Mouse (Mus musculus) lung, embryonic 14.5 days (tissue): ENCODE measurements around the gene Thsd4. TPM values are rescaled to one million over a fixed set of nuclear protein-coding genes. Genes with fewer than 3 reads are reported as not detected.

Experiments used
- ATAC-seq: fragments of 200-750 bp; cut with Nextera tagmentation; 2 replicates; pipeline ENCODE4 v1.8.0; 2017; ENCODE audit warnings: mild to moderate bottlenecking, moderate TSS enrichment, moderate library complexity; ENCODE audit not compliant: insufficient read depth
- DNase-seq: peaks from one replicate; pipeline ENCODE4 v3.0.0-alpha.2; 2015
- H3K27ac ChIP-seq: fragments of 300-500 bp; sonication (generic); 2 replicates; pipeline ENCODE4 v1.5.1; 2014; ENCODE audit warnings: low read depth, mild to moderate bottlenecking, moderate library complexity
- H3K27me3 ChIP-seq: fragments of 300-500 bp; sonication (generic); 2 replicates; pipeline ENCODE4 v1.6.1; 2014; ENCODE audit warnings: low read length, control low read depth; ENCODE audit not compliant: insufficient read depth
- H3K36me3 ChIP-seq: fragments of 300-500 bp; sonication (generic); 2 replicates; pipeline ENCODE4 v1.6.1; 2014; ENCODE audit warnings: control low read depth; ENCODE audit not compliant: insufficient read depth
- H3K4me1 ChIP-seq: fragments of 300-500 bp; sonication (generic); 2 replicates; pipeline ENCODE4 v1.6.1; 2014; ENCODE audit warnings: antibody characterized with exemption, control low read depth; ENCODE audit not compliant: insufficient read depth
- H3K4me2 ChIP-seq: fragments of 300-500 bp; sonication (generic); 2 replicates; pipeline ENCODE4 v1.6.1; 2014; ENCODE audit warnings: mild to moderate bottlenecking
- H3K4me3 ChIP-seq: fragments of 300-500 bp; sonication (generic); 2 replicates; pipeline ENCODE4 v1.5.1; 2014; ENCODE audit warnings: low read depth, low read length
- H3K9ac ChIP-seq: fragments of 300-500 bp; sonication (generic); 2 replicates; pipeline ENCODE4 v1.6.1; 2014
- H3K9me3 ChIP-seq: fragments of 300-500 bp; sonication (generic); 2 replicates; pipeline ENCODE4 v1.6.1; 2016; ENCODE audit warnings: low read depth, low read length, control low read depth
- CTCF ChIP-seq: IDR thresholded peaks from 2 replicates; pipeline ENCODE4 v1.5.1; 2016; ENCODE audit warnings: antibody characterized with exemption, low read depth
- WGBS: fragments of 180-500 bp; shearing (Covaris S2); extraction: QIAGEN DNeasy Blood & Tissue Kit; methylation state at CpG from one replicate; pipeline ENCODE4 v1.1.7; 2014; 5-methylcytosine and 5-hydroxymethylcytosine counted together
- polyA plus RNA-seq: library from polyadenylated mRNA; unstranded; fragments of >200 nt; fragmentation: Nextera tagmentation; extraction: Ambion mirVana; gene quantifications from 2 replicates; pipeline ENCODE4 v1.2.1, GENCODE M21; 2014

Thsd4 gene
- polyA plus RNA-seq, 1 experiment from 2014 or later: 18.5 TPM

DNA sequence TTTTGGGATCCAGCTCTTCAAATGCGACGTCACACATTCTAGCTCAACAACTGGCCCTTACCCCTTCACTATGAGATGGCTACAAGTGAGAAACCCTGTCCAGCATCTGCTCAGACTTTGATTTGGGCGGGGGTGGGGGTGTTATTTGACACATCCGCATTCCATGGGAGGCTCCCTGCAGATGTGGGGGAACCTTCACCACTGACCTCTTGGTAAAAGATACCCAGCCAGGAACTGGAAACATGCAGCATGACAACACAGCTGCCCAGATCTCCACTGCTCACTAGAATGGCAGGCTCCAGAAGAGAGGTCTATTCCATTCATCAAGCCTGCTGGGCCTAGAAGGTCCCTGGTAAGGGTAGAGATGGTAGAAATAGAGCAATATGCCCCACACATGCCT is 213.7 kb downstream of the Thsd4 start:
- Histone ChIP-seq H3K36me3 (no peaks in the 10 kb centered on the region), H3K4me3 (no peak overlapping the region), H3K27ac (no peak overlapping the region), H3K4me2 (no peak overlapping the region), H3K9me3 (no peaks in the 10 kb centered on the region), H3K4me1 (peaks cover 13% of the 10 kb centered on the region), H3K27me3 (no peaks in the 10 kb centered on the region), H3K9ac (no peak overlapping the region)
- 52% methylated on average over 4 of the region's 4 CpGs for WGBS
- ATAC-seq (no peak), DNase-seq (no peak)
- no peak for TF ChIP-seq CTCF

DNA sequence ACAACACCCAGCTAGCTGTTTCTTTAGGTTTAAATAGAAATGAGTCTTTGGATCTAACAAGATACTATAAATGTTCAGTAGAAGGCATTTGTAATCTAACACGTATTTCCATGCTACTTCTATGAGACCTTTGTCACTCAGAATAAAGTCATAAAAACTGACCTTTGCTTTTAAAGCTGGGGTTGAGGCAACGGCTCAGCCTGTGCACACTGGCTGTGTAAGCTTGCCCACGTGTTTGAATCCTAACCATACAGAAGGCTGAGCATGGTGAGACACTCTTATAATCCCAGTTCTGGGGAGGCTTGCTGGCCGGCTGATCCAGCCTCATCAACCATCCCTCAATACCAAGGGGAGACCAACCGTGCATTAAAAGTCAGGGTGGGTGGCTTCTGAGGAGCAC is 214.4 kb downstream of the Thsd4 start:
- no peak for TF ChIP-seq CTCF
- H3K27ac ChIP-seq: no peak overlapping the region

GRCm38 (mm10) chr9:60306241-60306640 is 215.6 kb downstream of the Thsd4 start:
- Histone ChIP-seq H3K4me3 (no peak overlapping the region), H3K4me1 (peaks cover 11% of the 10 kb centered on the region; the same call in 1 of the 2 replicates), H3K36me3 (no peaks in the 10 kb centered on the region), H3K9ac (no peak overlapping the region), H3K27me3 (no peaks in the 10 kb centered on the region), H3K4me2 (no peak overlapping the region), H3K9me3 (no peaks in the 10 kb centered on the region), H3K27ac (peak overlapping the region; percentile 13; the same call in 1 of the 2 replicates)
- TF ChIP-seq CTCF: no peak
- no peak for DNase-seq
- 60% methylated on average over 4 of the region's 4 CpGs for WGBS
- no peak for ATAC-seq

More for the DNA sequence above, 214.4 kb downstream of the Thsd4 start:
- WGBS: 65% methylated on average over 5 of the region's 5 CpGs
- no peaks in the 10 kb centered on the region for H3K27me3 ChIP-seq
- H3K36me3 ChIP-seq: no peaks in the 10 kb centered on the region
- ATAC-seq (no peak), DNase-seq (no peak)
- peaks cover 11% of the 10 kb centered on the region for H3K4me1 ChIP-seq
- H3K9me3 ChIP-seq: no peaks in the 10 kb centered on the region
- no peak overlapping the region for H3K9ac ChIP-seq
- no peak overlapping the region for H3K4me3 ChIP-seq
- H3K4me2 ChIP-seq: no peak overlapping the region

DNA sequence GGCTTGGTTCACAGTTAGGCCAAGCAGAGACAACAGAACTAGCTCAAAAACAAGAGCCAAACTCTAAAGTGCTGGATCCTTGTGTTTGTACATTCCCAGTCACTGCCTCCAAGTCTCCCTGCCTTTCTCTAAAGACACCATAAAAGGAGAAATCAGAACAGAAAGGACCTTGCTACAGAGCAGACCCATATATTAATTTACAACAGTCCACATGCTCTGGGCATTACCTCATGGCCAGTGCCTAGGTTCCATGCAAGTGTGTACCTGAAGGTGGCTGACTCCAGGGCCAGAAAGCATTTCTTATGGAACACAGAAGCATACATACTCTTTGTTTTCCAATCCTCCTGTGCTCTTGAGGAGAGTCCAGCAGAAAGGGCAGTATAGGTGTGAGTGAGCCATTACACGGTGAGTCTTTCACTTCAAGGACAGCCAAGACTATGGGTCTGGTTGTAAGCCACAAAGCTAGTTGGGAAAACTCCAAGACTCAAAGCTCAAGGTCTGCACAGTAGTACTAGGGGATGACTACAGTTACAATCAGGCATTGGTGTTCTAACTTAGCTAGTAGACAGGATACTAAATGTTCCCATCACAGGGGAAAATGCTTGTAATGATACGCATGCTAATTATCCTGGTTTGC is 216.5 kb downstream of the Thsd4 start:
- TF ChIP-seq CTCF: no peak
- Histone ChIP-seq H3K4me3 (no peak overlapping the region), H3K27ac (no peak overlapping the region), H3K4me2 (no peak overlapping the region), H3K9ac (no peak overlapping the region), H3K9me3 (peaks cover 6% of the 10 kb centered on the region), H3K27me3 (no peaks in the 10 kb centered on the region), H3K4me1 (peaks cover 10% of the 10 kb centered on the region; the same call in 1 of the 2 replicates), H3K36me3 (no peaks in the 10 kb centered on the region)
- 88% methylated on average over 2 of the region's 2 CpGs for WGBS
- ATAC-seq (no peak), DNase-seq (no peak)

GRCm38 (mm10) chr9:60296276-60296675 is 225.6 kb downstream of the Thsd4 start:
- WGBS: 82% methylated on average over 2 of the region's 2 CpGs
- H3K36me3 ChIP-seq: no peaks in the 10 kb centered on the region
- no peak overlapping the region for H3K4me3 ChIP-seq

GRCm38 (mm10) chr9:60295199-60295598 is 226.6 kb downstream of the Thsd4 start:
- ATAC-seq (no peak), DNase-seq (no peak)
- no peak overlapping the region for H3K9ac ChIP-seq
- WGBS: 57% methylated on average over 6 of the region's 6 CpGs
- no peaks in the 10 kb centered on the region for H3K36me3 ChIP-seq
- H3K27ac ChIP-seq: no peak overlapping the region
- H3K27me3 ChIP-seq: no peaks in the 10 kb centered on the region
- no peak overlapping the region for H3K4me2 ChIP-seq
- TF ChIP-seq CTCF: no peak
- no peaks in the 10 kb centered on the region for H3K9me3 ChIP-seq
- no peaks in the 10 kb centered on the region for H3K4me1 ChIP-seq
- no peak overlapping the region for H3K4me3 ChIP-seq

More at GRCm38 (mm10) chr9:60296276-60296675, 225.6 kb downstream of the Thsd4 start:
- no peak overlapping the region for H3K27ac ChIP-seq
- no peaks in the 10 kb centered on the region for H3K27me3 ChIP-seq
- no peak overlapping the region for H3K4me2 ChIP-seq
- no peak for TF ChIP-seq CTCF
- no peak for DNase-seq
- no peak for ATAC-seq
- no peak overlapping the region for H3K9ac ChIP-seq
- H3K4me1 ChIP-seq: no peaks in the 10 kb centered on the region
- H3K9me3 ChIP-seq: peaks cover 6% of the 10 kb centered on the region

GRCm38 (mm10) chr9:60293129-60293528 is 228.7 kb downstream of the Thsd4 start:
- WGBS: 59% methylated on average over 6 of the region's 6 CpGs
- no peak for TF ChIP-seq CTCF
- no peak overlapping the region for H3K4me2 ChIP-seq
- no peak for ATAC-seq
- H3K36me3 ChIP-seq: no peaks in the 10 kb centered on the region
- no peak for DNase-seq
- no peaks in the 10 kb centered on the region for H3K27me3 ChIP-seq
- H3K4me3 ChIP-seq: no peak overlapping the region
- H3K9ac ChIP-seq: no peak overlapping the region
- H3K9me3 ChIP-seq: no peaks in the 10 kb centered on the region
- 0 out of 2 replicates have a peak, but pooled peaks cover 4% of the 10 kb centered on the region for H3K4me1 ChIP-seq
- no peak overlapping the region for H3K27ac ChIP-seq

DNA sequence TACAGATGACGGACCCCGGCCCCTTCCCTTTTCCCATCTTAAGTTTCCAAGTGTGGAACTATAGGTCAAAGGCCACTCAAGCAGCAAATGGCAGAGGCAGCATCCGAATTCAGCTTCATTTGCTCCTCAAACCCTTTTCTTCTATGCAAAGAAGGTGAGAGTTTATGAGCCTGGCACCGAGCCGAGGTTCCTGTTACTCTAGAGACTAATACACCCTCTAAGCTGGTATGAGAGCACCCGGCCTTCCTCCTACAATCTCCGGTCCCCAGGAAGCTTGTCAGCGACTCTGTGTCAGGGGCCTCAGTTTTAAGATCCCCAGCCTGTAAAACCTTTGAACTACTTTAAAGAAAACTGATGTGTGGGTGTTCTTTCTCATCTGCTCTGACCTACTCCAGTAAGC is 231.1 kb downstream of the Thsd4 start:
- Histone ChIP-seq H3K4me2 (no peak overlapping the region), H3K9me3 (no peaks in the 10 kb centered on the region), H3K9ac (no peak overlapping the region), H3K4me1 (0 out of 2 replicates have a peak, but pooled peaks cover 4% of the 10 kb centered on the region), H3K36me3 (no peaks in the 10 kb centered on the region), H3K27me3 (no peaks in the 10 kb centered on the region), H3K27ac (no peak overlapping the region), H3K4me3 (no peak overlapping the region)
- TF ChIP-seq CTCF: no peak
- 80% methylated on average over 8 of the region's 8 CpGs for WGBS
- DNase-seq: no peak
- no peak for ATAC-seq
